Mouse (Mus musculus) splenic B cell, adult 2 months (primary cell): ENCODE measurements around the gene Ulk3.
A peak's percentile ranks its signal among the peaks of the same experiment; 100 is the strongest.

Source experiments
- DNase-seq: peaks from one replicate; pipeline ENCODE4 v3.0.0-alpha.2; 2011; ENCODE audit warnings: low read depth, low spot score
- H3K27me3 ChIP-seq: 2 replicates; pipeline ENCODE4 v1.6.1; 2012; ENCODE audit warnings: mild to moderate bottlenecking, low read length, moderate library complexity, mixed read lengths; ENCODE audit not compliant: control insufficient read depth, poor library complexity, insufficient read depth, severe bottlenecking
- H3K36me3 ChIP-seq: 2 replicates; pipeline ENCODE4 v1.6.1; 2012; ENCODE audit warnings: mild to moderate bottlenecking, low read length, moderate library complexity, mixed read lengths; ENCODE audit not compliant: control insufficient read depth, poor library complexity, insufficient read depth, severe bottlenecking

Gene Ulk3

GRCm38 (mm10) chr9:57560263-57560662 lies 29.0 kb upstream of the Ulk3 start:
- Histone ChIP-seq H3K27me3 (no peaks in the 10 kb centered on the region), H3K36me3 (no peaks in the 10 kb centered on the region)
- no peak for DNase-seq

- DNase-seq, result peak; percentile 95
- no peaks in the 10 kb centered on the region for H3K36me3 ChIP-seq
- H3K27me3 ChIP-seq, result no peaks in the 10 kb centered on the region
Observed at GRCm38 (mm10) chr9:57560861-57561710, 28.2 kb upstream of the Ulk3 start, which contains the start of gene Scamp2. TSS of gene Scamp2 (plus strand) at chr9:57560943.

- Histone ChIP-seq H3K27me3 (no peaks in the 10 kb centered on the region), H3K36me3 (no peaks in the 10 kb centered on the region)
- peak; percentile 77 for DNase-seq
Observed at GRCm38 (mm10) chr9:57561711-57562099, 27.5 kb upstream of the Ulk3 start.

- DNase-seq, result no peak
- no peaks in the 10 kb centered on the region for H3K27me3 ChIP-seq
- peaks cover 4% of the 10 kb centered on the region for H3K36me3 ChIP-seq
Observed at GRCm38 (mm10) chr9:57562896-57563372, 26.3 kb upstream of the Ulk3 start.

GRCm38 (mm10) chr9:57564609-57565008 lies 24.6 kb upstream of the Ulk3 start:
- no peak for DNase-seq
- H3K27me3 ChIP-seq, result no peaks in the 10 kb centered on the region

GRCm38 (mm10) chr9:57565741-57566221 lies 23.5 kb upstream of the Ulk3 start:
- no peaks in the 10 kb centered on the region for H3K27me3 ChIP-seq
- peaks cover 7% of the 10 kb centered on the region for H3K36me3 ChIP-seq
- DNase-seq, result peak; percentile 24

More at GRCm38 (mm10) chr9:57564609-57565008, 24.6 kb upstream of the Ulk3 start:
- peaks cover 7% of the 10 kb centered on the region for H3K36me3 ChIP-seq

- Histone ChIP-seq H3K27me3 (no peaks in the 10 kb centered on the region), H3K36me3 (peaks cover 7% of the 10 kb centered on the region)
- no peak for DNase-seq
Observed at GRCm38 (mm10) chr9:57566846-57567245, 22.4 kb upstream of the Ulk3 start.

GRCm38 (mm10) chr9:57568500-57568899 lies 20.8 kb upstream of the Ulk3 start:
- Histone ChIP-seq H3K36me3 (peaks cover 7% of the 10 kb centered on the region), H3K27me3 (no peaks in the 10 kb centered on the region)
- no peak for DNase-seq

GRCm38 (mm10) chr9:57574397-57574796 lies 14.9 kb upstream of the Ulk3 start:
- Histone ChIP-seq H3K27me3 (no peaks in the 10 kb centered on the region), H3K36me3 (peaks cover 2% of the 10 kb centered on the region; the same call in 1 of the 2 replicates)
- DNase-seq, result no peak

- no peaks in the 10 kb centered on the region for H3K27me3 ChIP-seq
Observed at GRCm38 (mm10) chr9:57575577-57575976, 13.7 kb upstream of the Ulk3 start.

GRCm38 (mm10) chr9:57577144-57577849 lies 12.0 kb upstream of the Ulk3 start:
- Histone ChIP-seq H3K36me3 (peaks cover 7% of the 10 kb centered on the region), H3K27me3 (no peaks in the 10 kb centered on the region)
- no peak for DNase-seq

More at GRCm38 (mm10) chr9:57575577-57575976, 13.7 kb upstream of the Ulk3 start:
- H3K36me3 ChIP-seq, result peaks cover 2% of the 10 kb centered on the region; the same call in 1 of the 2 replicates
- no peak for DNase-seq

- Histone ChIP-seq H3K27me3 (no peaks in the 10 kb centered on the region), H3K36me3 (peaks cover 16% of the 10 kb centered on the region)
- no peak for DNase-seq
Observed at GRCm38 (mm10) chr9:57584991-57585390, 4.3 kb upstream of the Ulk3 start.

GRCm38 (mm10) chr9:57590726-57591125 lies 1.5 kb downstream of the Ulk3 start:
- no peaks in the 10 kb centered on the region; the same call in 1 of the 2 replicates for H3K27me3 ChIP-seq
- peaks cover 12% of the 10 kb centered on the region for H3K36me3 ChIP-seq
- no peak for DNase-seq

GRCm38 (mm10) chr9:57593454-57594173 lies 4.4 kb downstream of the Ulk3 start:
- H3K27me3 ChIP-seq, result no peaks in the 10 kb centered on the region; the same call in 1 of the 2 replicates
- peaks cover 8% of the 10 kb centered on the region; the same call in 1 of the 2 replicates for H3K36me3 ChIP-seq
- DNase-seq, result no peak
